Mouse (Mus musculus): ENCODE results near the gene Agrn.

- TF ChIP-seq EP300 (IDR thresholded peaks at IDR 0.05; ENCODE audit: low read depth), result no peak
- no peak for TF ChIP-seq CTCF (IDR thresholded peaks at IDR 0.05; ENCODE audit: low read depth)
These were observed 12.9 kb downstream of the Agrn start for GRCm38 (mm10) chr4:156184291-156184954.
